Comparison of ENCODE assay signal across 8 mouse cellular contexts in the genomic region with DNA sequence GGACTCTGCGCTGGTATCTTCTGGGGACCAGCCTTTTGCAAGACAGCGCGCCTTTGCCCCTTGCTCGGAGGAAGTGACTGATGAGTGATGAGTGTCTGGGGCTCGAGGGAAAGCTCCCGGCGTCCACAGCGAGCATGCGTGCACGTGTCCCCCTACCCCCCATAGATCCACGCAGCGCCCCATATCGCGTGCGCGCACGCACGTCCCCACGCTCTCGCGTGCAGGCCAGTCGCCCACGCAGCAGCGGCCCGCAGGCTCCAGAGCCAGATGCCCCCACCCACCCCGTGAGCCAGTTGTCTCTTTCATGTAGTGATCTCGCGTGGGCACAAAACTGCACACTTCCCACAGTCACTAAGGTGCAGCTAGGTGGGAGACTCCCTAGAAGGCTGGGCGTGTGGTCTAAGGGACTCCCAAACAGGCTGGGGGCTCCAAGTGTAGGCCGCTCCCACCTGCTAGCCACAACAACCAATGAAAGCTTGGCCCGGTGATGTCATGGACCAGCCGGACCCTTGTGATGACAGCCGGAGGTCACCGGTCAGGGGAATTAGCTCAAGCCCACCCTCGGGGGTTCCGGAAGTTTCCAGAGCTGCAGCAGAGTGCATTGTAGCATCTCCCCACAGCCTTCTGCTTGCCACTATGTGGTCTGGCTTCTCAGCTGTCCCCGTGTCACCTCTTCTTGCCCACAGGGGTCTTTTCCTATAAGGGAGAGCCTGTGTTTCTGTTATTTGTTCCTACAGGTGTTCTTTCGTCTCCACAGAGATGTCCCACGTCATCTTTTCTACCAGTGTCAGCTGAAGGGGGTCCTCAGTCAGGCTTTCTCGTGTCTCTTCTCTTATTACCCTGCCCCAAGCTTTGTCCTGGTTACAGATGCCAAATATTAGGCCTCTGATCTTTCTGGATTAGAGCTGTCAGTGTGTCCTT. TPM values are rescaled to one million over a fixed set of nuclear protein-coding genes. Genes with fewer than 3 reads are reported as not detected.
DNase-seq lines count a peak whose midpoint lies in the region; ATAC-seq and TF ChIP-seq lines count a peak whose summit lies in the region.

A gene (plus strand): TSS at position 488 of the 921 bp plus-strand sequence.

- H3K4me3 ChIP-seq in embryonic facial prominence, embryonic 13.5 days, result peak within 1 kb of the TSS; percentile 46
- peak within 1 kb of the TSS; percentile 57 for H3K4me3 ChIP-seq in heart, embryonic 13.5 days
- H3K4me3 ChIP-seq in left cerebral cortex, adult 2 months, result peak within 1 kb of the TSS; percentile 62
- H3K4me3 ChIP-seq in midbrain, embryonic 16.5 days (ENCODE audit: low read depth, low read length), result peak within 1 kb of the TSS; percentile 64

- no peak for ATAC-seq in embryonic facial prominence, embryonic 13.5 days (ENCODE audit: insufficient number of reproducible peaks, insufficient read depth, low FRiP score, low TSS enrichment, low read depth)
- 0 out of 2 replicates have a peak, but pooled peaks have one; percentile 3 for ATAC-seq in heart, embryonic 13.5 days (ENCODE audit: extremely low read depth, insufficient number of reproducible peaks, low FRiP score, low TSS enrichment)
- peak; percentile 78 for ATAC-seq in midbrain, embryonic 16.5 days
- no peak for ATAC-seq in granulocyte monocyte progenitor cell, adult 5-6 weeks (replicated peaks; ENCODE audit: poor library complexity, severe bottlenecking)

- no peaks in the 10 kb centered on the region for H3K9me3 ChIP-seq in embryonic facial prominence, embryonic 13.5 days
- no peaks in the 10 kb centered on the region for H3K9me3 ChIP-seq in heart, embryonic 13.5 days
- H3K9me3 ChIP-seq in midbrain, embryonic 16.5 days (replicated peaks; ENCODE audit: control insufficient read depth, low read length, poor library complexity, severe bottlenecking), result no peaks in the 10 kb centered on the region

- 1% methylated on average over 40 of the region's 40 CpGs for WGBS in embryonic facial prominence, embryonic 13.5 days
- 1% methylated on average over 40 of the region's 40 CpGs for WGBS in heart, embryonic 13.5 days
- under 1% methylated on average over 40 of the region's 40 CpGs for WGBS in midbrain, embryonic 16.5 days

- intact Hi-C loops in left cerebral cortex, adult 2 months (cut with DNase I), result loop anchor here (2.0 to 5.0 kb wide), 2 partner anchors 164 to 220 kb away; no protein-coding TSS in a partner anchor

- no peak for TF ChIP-seq CTCF in left cerebral cortex, adult 2 months (IDR thresholded peaks at IDR 0.05)

- no peaks in the 10 kb centered on the region for H3K36me3 ChIP-seq in embryonic facial prominence, embryonic 13.5 days
- H3K36me3 ChIP-seq in heart, embryonic 13.5 days, result no peaks in the 10 kb centered on the region
- H3K36me3 ChIP-seq in midbrain, embryonic 16.5 days (ENCODE audit: control insufficient read depth, insufficient read depth, low read length), result no peaks in the 10 kb centered on the region

- H3K27ac ChIP-seq in embryonic facial prominence, embryonic 13.5 days, result no peak within 1 kb of the TSS
- peak within 1 kb of the TSS; percentile 57 for H3K27ac ChIP-seq in heart, embryonic 13.5 days (replicated peaks)
- H3K27ac ChIP-seq in left cerebral cortex, adult 2 months, result peak within 1 kb of the TSS; percentile 91
- peak within 1 kb of the TSS; percentile 83 for H3K27ac ChIP-seq in midbrain, embryonic 16.5 days (ENCODE audit: low read length)

- peak within 1 kb of the TSS; percentile 87 for H3K4me2 ChIP-seq in embryonic facial prominence, embryonic 13.5 days
- H3K4me2 ChIP-seq in heart, embryonic 13.5 days, result peak within 1 kb of the TSS; percentile 100
- H3K4me2 ChIP-seq in midbrain, embryonic 16.5 days (ENCODE audit: low read length), result peak within 1 kb of the TSS; percentile 94

- peaks cover 62% of the 10 kb centered on the region for H3K27me3 ChIP-seq in embryonic facial prominence, embryonic 13.5 days
- peaks cover 57% of the 10 kb centered on the region for H3K27me3 ChIP-seq in heart, embryonic 13.5 days (replicated peaks)
- 0 out of 2 replicates have a peak, but pooled peaks cover 4% of the 10 kb centered on the region for H3K27me3 ChIP-seq in midbrain, embryonic 16.5 days (ENCODE audit: control insufficient read depth, insufficient read depth, low read depth, low read length)

- peaks cover 35% of the 10 kb centered on the region for H3K4me1 ChIP-seq in embryonic facial prominence, embryonic 13.5 days
- peaks cover 39% of the 10 kb centered on the region for H3K4me1 ChIP-seq in heart, embryonic 13.5 days
- H3K4me1 ChIP-seq in midbrain, embryonic 16.5 days (ENCODE audit: control insufficient read depth, insufficient read depth, low read length), result peaks cover 16% of the 10 kb centered on the region

- H3K9ac ChIP-seq in embryonic facial prominence, embryonic 13.5 days, result peak within 1 kb of the TSS; percentile 65
- peak within 1 kb of the TSS; percentile 79 for H3K9ac ChIP-seq in heart, embryonic 13.5 days
- H3K9ac ChIP-seq in midbrain, embryonic 16.5 days (ENCODE audit: low read depth, low read length), result peak within 1 kb of the TSS; percentile 77

- peak; percentile 72 for DNase-seq in layer of hippocampus, adult 11-12 months (ENCODE audit: low spot score)
- DNase-seq in layer of hippocampus, adult 9-10 months (ENCODE audit: low spot score), result no peak
- peak; percentile 21 for DNase-seq in adrenal gland, postnatal 10 days
- DNase-seq in left cerebral cortex, adult 2 months (ENCODE audit: extremely low spot score in 1 of 2, low spot score in 2 of 2), result peak; percentile 76 to 77

RNA-seq across cellular contexts. Expression of the gene that starts here (rescaled TPM):
- 10 to 100 TPM; 11.6 to 21.3 TPM for total RNA-seq in adrenal gland, postnatal 10 days (2021)
- 2.7 and 3.3 TPM in 2 replicates for polyA plus RNA-seq in embryonic facial prominence, embryonic 13.5 days (2015; fragmentation: Nextera tagmentation; extraction: Ambion mirVana)
- 12.7 and 14.8 TPM in 2 replicates for polyA plus RNA-seq in heart, embryonic 13.5 days (2015; fragmentation: Nextera tagmentation; extraction: Ambion mirVana)
- 10 to 100 TPM; 53.8 to 62.9 TPM for total RNA-seq in left cerebral cortex, adult 2 months (2021)
- polyA plus RNA-seq in midbrain, embryonic 16.5 days (2015; fragmentation: Nextera tagmentation; extraction: Ambion mirVana), result 46.5 and 65.9 TPM in 2 replicates
- total RNA-seq in granulocyte monocyte progenitor cell, adult 5-6 weeks (2014; fragmentation: Nextera tagmentation), result not detected in 2 replicates
- 0.04 and 0.10 TPM in 2 replicates for total RNA-seq in granulocyte monocyte progenitor cell, adult 5-6 weeks (2017)

Comparison
In these comparisons a context has a peak if more than half of its experiments do, and no peak if none do; other contexts are left out.
1. RNA of the gene that starts here (total RNA-seq): 53.8 to 62.9 TPM in left cerebral cortex, adult 2 months and 11.6 to 21.3 TPM in adrenal gland, postnatal 10 days; 0.04 to 0.10 TPM in granulocyte monocyte progenitor cell, adult 5-6 weeks; every median in the first group is over 10 times any median in the second.
2. ATAC-seq: peak in heart, embryonic 13.5 days (single experiment) and midbrain, embryonic 16.5 days (single experiment); none in embryonic facial prominence, embryonic 13.5 days (single experiment) and granulocyte monocyte progenitor cell, adult 5-6 weeks (single experiment).
3. Peak in every context shown above with its lines, with median percentiles within 50 percentile points of each other: H3K4me2 ChIP-seq, H3K4me3 ChIP-seq and H3K9ac ChIP-seq.